Mouse (Mus musculus) left cerebral cortex, postnatal 14 days (tissue): ENCODE data around the gene Grk5. TPM values are rescaled to one million over a fixed set of nuclear protein-coding genes. Genes with fewer than 3 reads are reported as not detected.
"Not testable (repeated sequence)": the region's sequence is repeated elsewhere in the genome, so short reads cannot be mapped to it uniquely, and the experiment has no call there.

ENCODE experiments used
- DNase-seq, 2 experiments: peaks; one replicate each; pipeline ENCODE4 v3.0.0; 2021 to 2022; ENCODE audit warnings: low spot score in 2 of 2, mixed read lengths in 1 of 2
- intact Hi-C: fragments of 180-260 bp; cut with DNase I; formaldehyde crosslinking; loops from one replicate; pipeline ENCODE4 v1.15.1; 2025
- total RNA-seq, 2 experiments: library from RNA; stranded (reverse); gene quantifications; 2 replicates each; pipeline ENCODE4 v1.2.3; 2021

Grk5 gene
- total RNA-seq, 2 experiments from 2014 or later: 14.6 to 17.0 TPM

DNA sequence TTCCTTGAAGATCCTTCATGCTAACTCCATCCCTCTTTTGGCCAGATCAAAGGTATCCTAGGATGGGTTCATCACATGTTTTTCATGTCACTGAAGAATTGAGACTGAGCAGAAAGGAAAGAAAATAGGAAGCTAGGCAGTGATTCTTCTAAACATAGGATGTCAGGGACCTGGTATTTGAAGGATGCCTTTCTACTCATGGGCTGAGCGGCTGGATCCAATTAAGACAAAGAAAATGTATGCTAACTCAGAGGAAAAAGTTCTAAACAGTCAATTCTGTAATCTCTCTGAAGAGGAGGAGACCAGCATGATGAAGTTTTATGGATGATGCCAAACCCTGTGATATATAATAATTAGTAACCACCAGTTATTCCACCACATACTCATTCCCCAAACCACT, 13.6 kb downstream of the Grk5 start:
- intact Hi-C loops: no loop called here
- DNase-seq: no peak

DNA sequence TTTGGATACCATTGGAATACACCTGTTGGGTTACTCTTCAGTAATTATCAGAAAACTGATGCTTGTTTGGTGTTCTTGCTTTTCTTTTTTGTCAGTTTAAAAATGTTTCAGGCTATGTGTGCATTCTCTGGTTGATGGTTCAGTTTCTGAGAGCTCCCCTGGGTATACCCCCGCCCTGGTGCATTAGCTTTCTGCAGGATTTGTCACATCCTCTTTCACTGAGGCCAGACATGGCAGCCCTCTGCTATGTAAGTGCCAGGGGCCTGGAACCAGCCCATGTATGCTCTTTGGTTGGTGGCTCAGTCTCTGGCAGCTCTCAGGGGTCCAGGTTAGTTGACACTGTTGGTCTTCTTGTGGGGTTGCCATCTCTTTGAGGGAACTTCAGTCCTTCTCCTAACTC, 14.4 kb downstream of the Grk5 start:
- intact Hi-C loops: no loop called here
- no peak for DNase-seq

DNA sequence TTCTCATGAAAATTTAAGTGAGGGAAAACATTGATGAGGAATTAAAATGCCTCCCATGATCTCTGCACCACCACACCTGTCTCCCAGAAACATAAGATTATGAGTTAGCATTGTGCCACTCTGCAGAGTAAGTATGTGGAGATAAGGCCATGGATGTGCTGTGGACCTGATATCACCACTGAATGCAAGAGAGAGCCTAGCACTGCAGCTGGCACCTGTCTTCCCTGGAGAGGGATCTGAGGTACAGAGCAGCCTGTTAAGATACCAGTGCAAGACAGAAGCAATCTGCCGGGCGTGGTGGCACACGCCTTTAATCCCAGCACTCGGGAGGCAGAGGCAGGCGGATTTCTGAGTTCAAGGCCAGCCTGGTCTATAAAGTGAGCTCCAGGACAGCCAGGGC, 15.9 kb downstream of the Grk5 start:
- intact Hi-C loops: no loop called here
- DNase-seq: no peak

DNA sequence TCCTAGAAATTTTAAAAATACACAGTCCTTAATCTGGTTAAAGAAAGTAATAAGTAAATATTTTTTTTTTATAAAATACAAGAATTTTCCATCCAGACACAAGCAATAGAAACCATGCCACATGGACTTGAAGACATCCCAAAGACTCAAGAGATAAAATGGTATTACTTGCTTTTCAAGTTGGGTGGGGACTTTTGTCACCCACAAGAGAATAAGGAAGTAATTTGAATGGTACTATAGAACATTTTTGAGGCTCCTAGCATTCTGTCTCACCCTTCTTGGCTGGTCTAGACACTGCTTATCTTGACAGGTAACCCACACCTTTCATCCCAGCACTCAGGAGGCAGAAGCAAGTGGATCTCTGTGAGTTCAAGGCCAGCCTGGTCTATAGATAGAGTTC, 20.8 kb downstream of the Grk5 start:
- DNase-seq: no peak
- intact Hi-C loops: no loop called here

DNA sequence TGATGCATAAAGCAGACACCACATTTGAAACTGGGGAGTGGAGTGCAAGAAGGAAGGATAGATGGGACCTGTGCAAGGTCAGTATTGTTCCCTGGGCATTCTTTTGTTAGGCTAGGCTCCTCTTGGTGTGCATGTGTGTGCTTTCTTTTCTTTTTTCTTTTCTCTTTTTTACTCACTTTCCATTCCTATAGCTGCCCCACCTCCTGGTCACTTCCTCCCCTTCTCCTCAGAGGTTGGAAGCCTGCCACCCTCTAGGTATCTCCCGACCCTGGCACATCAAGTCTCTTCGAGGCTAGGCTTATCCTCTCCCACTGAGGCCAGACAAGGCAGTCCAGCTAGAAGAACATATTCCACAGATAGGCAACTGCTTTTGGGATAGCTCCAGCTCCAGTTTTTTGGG, 22.1 kb downstream of the Grk5 start:
- no peak for DNase-seq
- intact Hi-C loops: no loop called here

DNA sequence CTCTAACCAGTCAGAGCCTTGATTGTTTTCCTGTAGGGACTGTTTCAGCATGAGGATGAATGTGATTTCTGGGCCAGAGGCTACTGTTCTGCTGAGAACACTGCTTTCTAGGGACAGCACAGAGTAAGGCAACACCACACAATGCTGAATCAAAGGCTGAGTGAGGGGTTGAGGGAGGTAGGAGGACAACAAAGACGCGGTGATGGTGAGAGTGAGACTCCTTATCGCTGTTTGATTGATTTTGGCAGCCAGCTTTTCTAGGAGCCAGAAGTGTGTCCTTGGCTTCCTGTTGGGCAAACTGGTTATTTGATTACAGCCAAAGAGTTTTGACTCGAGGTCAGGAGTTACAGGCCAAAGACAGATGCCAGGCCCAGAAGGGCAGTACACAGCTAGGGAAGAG, 25.7 kb downstream of the Grk5 start:
- no peak for DNase-seq
- intact Hi-C loops: no loop called here

DNA sequence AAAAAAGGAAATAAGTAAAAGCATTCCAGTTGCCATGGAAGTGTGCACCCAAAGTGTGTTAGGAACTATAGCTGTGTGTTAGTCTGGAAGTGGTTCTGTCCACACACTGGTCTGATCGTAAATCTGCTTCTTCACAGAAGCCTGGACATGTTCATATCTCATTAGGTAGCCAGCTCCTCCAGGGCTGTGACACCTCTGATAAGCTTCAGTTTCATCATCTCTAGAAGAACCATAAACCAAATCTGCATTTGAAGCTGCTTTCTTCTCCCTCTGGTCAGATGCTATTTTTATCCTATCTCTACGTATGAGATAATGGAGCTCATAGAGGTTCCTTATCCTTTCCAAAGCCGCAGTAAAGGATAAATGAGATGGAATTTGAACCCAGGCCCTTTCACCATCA, 26.3 kb downstream of the Grk5 start:
- intact Hi-C loops: no loop called here
- no peak for DNase-seq

DNA sequence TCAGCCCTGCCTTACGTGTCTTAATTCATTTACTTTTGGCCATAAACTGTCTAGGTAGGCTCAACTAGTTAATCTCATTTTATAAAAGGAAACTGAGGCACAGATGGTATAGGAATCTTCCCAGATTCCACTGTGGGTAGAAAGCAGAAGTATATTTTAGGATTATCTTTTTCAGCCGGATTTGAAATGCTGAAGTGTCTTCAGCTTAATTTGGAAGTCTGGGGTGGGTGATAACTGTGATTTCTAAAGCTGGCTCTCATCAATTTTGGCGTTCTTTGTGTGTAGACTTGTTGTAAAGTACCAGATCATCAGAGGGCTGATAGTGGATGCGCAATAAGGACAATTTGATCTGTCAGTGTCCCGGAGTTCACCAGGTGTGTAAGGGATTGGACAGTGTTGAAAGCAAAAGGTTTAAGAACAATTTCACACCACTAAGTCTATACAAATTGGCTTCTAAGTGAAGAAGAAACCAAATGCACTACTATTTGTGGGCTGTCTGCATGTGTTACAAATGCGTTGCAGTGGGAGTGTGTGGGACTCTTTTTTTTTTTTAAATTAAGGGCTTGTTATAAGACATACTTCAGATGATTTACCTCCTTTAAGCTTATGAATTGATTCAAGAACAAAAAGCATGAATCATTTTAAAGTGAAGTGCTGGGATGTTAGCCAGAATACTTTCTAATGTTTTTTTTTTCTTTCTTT, 27.5 kb downstream of the Grk5 start:
- intact Hi-C loops: no loop called here
- peak in 1 of 2 experiments; percentile 22 for DNase-seq

DNA sequence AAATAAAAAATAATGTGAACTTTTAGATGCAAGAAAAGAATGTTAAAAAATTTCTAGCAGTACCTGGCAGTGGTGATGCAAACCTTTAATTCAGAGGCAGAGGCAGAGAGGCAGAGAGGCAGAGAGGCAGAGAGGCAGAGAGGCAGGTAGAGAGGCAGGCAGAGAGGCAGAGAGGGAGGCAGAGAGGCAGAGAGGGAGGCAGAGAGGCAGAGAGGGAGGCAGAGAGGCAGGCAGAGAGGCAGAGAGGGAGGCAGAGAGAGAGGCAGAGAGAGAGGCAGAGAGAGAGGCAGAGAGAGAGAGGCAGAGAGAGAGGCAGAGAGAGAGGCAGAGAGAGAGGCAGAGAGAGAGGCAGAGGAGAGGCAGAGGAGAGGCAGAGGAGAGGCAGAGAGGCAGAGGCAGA, 35.0 kb downstream of the Grk5 start:
- DNase-seq, intact Hi-C loops: not testable (repeated sequence)

DNA sequence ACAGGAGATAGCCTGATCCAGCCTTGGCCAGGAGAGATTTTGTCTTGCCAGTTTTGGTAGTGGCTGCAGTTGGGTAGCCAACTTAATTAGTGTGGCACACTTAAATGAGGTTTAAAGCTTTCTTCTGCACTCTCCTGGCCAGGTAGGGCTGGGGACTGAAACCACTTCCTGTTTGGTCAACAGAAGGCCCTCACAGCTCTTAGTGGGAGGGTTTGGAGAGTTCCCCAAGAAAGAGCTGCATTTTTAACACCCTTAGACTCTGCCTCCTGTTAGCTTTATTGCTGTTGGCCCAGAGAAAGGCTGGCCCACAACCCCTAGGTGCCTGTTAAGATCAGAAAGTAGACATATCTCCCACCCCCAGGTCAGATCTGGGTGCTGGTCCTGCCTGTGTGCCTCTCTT, 45.5 kb downstream of the Grk5 start:
- intact Hi-C loops: no loop called here
- no peak for DNase-seq

DNA sequence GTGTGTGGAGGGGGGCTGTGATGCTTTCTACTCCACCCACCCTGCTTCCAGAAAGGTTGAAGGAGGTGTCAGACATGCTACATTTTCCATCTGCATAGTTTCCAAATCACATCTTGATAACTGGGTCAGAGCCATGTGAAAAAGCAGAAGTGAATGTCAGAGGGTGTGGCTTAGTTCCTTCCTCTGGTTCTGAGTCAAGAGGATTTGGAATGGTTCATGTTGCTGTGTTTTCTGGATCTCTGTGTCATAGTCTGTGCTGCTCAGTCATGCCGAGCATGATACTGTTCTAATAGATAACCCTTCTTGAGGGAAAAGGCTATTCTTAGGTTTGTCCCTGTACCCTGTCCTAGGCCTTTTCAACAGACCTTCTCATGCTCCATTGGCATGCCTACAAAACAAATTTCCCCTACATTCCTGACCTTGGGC, 50.4 kb downstream of the Grk5 start:
- DNase-seq: peak in 1 of 2 experiments; percentile 44
- intact Hi-C loops: no loop called here

DNA sequence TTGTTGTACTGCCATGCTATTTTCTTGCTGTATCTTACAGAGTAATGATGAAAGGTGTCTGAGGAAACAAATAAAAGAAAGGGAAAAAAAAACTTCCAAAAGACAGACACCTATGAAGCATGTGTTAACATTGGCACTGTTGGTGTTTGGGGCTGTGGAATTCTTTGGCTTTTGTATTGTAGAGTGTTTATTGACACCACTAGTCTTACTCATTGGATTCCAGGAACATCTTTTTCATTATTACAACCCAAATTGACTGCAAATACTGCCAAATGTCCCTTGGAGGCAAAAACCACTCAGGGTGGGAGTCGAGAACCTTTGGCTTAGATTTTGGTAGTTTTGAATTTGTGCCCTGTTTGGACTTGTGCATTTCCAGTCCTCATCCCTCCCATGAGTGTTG, 51.3 kb downstream of the Grk5 start:
- DNase-seq: no peak
- intact Hi-C loops: no loop called here

DNA sequence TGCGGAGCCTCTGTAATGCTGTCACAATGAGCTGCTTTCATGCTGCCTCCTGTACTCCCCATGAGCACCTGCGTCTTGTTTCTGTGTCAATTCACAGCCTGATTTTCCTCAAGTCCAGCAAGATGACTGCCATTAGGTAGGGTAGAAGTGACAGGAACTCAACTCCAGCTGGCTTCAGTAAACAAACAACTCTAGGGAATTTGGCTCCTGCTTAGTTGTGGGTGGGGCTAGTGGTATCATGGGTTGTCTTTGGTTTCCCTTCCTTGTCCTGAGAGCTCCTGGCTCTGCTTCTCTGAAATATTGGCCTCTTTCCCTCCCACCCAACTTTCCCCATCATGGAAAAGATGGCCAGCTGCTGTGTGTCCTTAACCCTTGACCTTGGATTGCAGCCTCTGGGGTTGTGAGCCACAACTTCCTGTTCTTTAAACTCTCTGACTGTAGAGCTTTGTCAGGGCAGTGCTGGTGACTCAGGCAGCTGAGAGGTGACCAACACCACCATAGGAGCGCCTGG, 56.3 kb downstream of the Grk5 start:
- intact Hi-C loops: no loop called here
- DNase-seq: peak in 1 of 2 experiments; percentile 5

DNA sequence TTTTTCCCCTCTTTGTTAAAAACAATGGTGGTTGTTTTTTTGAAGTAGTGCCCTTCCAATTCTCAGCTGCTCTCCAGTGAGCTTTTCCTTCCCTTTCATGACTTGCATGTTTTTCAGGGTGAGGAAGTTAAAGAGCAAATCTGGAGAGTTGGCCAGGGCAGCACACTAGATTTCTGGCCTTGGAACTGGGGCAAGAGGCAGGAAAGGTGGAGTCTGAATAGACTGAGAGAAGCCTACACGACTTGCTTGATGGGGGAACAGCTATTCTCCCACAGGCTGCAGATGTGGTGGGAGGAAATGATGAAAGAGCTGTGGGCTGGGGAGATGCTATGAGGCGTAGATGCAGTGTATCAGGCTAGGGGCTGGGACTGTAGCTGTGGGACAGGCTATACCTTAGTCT, 57.1 kb downstream of the Grk5 start:
- no peak for DNase-seq
- intact Hi-C loops: no loop called here

DNA sequence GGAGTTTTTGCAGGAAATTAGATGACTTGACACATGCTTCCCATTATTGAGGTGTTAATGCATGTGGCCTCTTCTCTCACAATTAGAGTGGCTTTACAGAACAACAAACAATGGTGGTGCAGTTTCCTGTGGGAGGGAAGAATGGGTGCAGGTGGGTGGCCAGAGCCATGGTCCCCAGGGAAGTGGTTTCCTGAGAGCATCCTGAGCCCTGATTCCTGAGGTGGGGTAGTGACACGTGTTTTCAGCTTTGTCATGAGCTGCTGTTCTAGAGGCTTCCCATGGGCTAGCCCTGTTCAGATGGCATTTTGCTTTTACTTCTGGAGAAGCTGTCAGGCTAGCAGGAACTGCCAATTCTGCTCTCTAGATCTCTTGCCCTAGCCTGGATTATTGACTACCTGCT, 59.4 kb downstream of the Grk5 start:
- intact Hi-C loops: no loop called here
- DNase-seq: no peak

DNA sequence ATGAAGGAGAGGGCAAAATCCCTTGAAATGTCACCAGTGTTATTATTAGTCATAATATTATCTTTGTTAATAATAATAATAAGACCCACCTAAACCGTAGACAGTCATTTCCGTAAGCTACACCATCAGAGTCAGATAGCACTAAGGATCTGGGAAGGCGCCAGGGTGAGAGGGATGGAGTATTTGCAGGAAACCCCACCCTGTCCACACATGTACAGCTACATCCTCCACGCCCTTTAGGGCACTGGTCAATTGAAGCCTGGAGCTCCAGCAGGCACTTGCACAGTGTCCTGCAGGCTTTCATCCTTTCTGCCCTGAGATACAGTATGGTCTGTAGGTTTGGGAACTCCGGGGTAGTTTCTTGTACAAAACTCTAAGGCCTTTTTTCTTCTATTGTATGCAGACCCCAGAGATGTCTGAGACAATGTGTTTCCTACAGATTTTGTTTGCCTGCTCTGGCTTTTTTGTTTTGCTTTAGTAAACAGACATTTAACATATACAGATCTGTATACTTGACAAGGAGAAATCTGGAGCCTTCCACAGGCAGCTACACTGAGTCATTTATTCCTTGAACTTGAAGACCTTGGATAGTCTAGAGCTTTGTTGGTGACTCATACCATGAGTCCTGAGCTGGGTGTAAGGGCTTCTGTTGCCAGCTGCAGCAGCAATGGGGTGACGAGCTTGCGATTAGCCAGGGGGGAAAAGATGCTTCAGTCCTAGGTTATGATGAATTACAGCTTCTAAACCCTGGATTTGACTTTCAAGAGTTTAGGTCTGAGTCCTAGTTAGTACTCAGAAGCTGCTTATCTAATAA, 60.7 kb downstream of the Grk5 start:
- DNase-seq: no peak

DNA sequence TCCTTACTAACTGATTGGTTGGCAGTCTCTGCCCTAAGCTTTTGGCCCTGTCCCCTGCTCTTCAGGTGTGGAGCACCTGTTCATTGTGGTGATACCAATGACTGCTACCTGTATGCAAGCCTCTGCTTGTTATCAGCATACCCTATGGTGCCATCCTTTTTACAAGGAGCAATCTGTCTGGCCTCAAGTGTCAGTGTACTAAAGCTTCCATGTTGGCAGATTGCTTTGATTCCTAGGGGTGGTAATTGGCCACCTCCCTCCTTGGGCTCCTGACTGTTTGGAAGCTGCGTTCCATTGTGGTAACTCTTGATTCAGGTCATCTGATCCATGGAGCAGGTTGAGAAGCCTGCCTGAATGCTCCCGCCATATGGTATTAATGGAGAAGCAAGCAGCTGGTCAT, 65.6 kb downstream of the Grk5 start:
- intact Hi-C loops: no loop called here
- no peak for DNase-seq

More for the DNA sequence above, 60.7 kb downstream of the Grk5 start:
- intact Hi-C loops: no loop called here

DNA sequence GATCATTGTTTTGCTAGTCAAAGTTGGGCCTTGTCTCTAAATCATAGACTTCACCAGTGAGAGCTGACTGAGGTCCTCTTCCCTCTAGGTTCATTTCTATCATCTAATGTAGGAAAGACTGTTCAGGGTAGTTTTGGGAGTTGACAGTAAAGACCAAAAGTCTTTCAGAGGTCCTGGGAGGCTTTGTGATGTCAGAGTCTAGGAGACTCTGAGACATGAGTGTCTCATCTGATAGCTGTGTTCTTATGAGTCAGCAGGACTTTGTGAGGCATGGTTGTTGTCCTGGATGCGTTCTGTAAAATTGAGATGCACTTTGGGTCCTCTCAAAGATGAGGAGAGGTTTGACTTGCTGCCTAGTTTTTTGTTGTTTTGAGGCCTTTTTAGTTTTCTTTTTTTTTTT, 66.2 kb downstream of the Grk5 start:
- intact Hi-C loops: no loop called here

DNA sequence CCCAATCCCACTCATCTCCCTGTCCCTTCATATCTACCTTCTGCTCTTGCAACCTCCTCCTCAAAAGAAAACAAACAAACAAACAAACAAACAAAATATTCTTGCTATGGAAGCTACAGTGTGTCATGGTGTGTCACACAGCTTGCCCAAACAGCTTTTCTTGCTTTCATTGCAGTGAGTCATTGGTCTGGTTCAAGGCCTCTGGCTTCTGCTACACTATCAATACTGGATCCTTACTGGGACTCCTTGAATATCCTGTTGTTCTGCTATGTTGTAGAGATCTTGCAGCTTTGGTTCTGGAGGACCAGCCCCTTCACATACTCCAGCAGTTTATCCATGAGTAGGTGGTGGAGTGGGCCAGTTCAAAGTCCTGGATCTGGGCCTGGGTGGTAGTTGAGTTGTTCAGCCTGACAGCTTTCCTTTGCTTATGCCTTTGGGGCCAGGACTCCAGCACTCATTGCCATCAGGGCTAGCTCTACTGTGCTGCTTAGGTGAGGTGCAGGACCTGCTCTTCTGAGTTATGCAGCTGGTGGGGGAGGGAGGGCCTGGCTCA, 66.7 kb downstream of the Grk5 start:
- no peak for DNase-seq

More for the DNA sequence above, 66.2 kb downstream of the Grk5 start:
- no peak for DNase-seq

DNA sequence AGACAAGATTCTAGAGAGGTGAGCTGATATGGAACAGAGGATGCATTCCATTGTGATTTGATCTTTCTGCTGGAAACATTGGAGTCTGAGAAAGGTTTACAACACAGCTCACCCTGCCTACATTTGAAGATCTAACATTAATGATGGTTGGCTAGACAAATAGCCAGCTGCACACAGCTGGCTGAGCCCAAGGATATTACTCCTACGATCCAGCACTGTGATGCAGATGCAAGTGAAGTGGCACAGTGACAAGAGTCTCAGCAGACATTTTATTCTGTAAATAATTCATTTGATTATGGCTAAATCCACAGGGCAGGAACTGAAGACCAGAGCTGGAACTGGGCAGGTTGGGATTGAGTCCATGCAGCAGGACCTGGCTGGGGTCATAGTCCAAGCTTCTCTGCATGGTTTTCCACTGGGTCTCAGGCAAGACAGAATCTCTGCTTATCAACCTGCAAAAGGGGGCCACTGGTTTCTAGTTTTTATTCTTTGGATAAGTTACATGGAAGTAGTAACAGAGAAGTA, 70.2 kb downstream of the Grk5 start:
- intact Hi-C loops: no loop called here
- DNase-seq: no peak

More for the DNA sequence above, 66.7 kb downstream of the Grk5 start:
- intact Hi-C loops: no loop called here
